Mouse (Mus musculus): ENCODE results near the gene Bag6. TPM values are rescaled to one million over a fixed set of nuclear protein-coding genes. Genes with fewer than 3 reads are reported as not detected.
A peak's percentile ranks its signal among the peaks of the same experiment; 100 is the strongest.

The Bag6 gene
- total and polyA plus RNA-seq, 3 experiments = 26.0 to 152 (median 73.0) TPM

DNA sequence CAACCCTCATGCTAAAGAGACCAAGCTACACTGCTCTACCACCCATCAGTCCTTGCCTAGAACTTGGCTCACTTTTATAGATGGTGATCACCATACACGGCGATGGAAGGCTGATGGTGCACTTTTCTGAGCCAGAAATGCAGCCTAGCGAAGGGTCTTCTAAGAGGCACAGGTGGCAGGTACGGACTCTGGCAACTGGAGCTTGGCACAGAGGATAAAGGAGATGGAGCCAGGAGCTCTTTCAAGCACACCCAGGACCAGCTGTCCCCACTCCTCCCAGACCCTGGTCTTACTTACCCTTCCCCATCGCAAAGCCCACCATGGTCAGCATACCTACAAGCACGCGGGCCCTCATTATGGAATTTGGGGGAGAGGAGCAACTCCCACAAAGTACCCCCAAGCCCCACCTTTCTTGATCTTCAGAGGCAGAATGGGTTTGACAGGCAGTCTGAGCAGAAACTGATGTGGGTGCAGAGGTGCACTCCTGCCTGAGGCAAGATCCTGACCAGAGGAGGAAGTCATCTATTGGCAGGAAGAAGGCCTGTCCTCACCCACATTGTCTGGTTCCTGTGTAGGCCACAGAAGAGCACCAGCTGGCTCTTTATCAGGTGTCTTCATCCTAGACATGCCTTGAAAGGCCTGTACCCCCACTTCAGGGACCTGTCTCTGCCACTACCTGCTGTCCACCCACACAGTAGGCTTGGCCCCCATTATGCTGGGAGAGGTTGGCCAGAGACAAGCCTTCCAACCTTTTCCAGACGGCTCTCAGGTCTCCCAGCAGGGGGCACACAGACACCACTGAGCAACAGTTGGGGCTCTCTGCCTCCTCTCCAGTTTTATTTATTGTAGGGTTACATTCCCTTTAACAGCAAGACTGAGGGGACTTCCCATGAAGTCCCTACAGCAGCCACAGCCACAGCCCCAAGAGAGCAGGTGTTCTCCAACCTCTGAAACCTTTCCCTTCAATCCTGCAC is 19.6 kb upstream of the Bag6 start, which contains the start of gene Ly6g5b:
Gene Ly6g5b, minus strand, starts transcription at position 383 of the 974 bp plus-strand sequence.
- peak; percentile 58 for DNase-seq (ENCODE audit: extremely low read depth)
- H3K36me3 ChIP-seq (replicated peaks in 1 of 2; ENCODE audit: control insufficient read depth in 1 of 2, insufficient read depth in 1 of 2, low read length in 1 of 2) = peaks cover 44 to 59% of the 10 kb centered on the region in 2 experiments
- H3K9me3 ChIP-seq (replicated peaks; ENCODE audit: low read length) = no peaks in the 10 kb centered on the region
- H3K4me2 ChIP-seq (ENCODE audit: insufficient read depth, low read depth, poor library complexity, severe bottlenecking) = no peak within 1 kb of the TSS
- TF ChIP-seq CTCF (conservative IDR thresholded peaks at IDR 0.05 in 1 of 2, IDR thresholded peaks at IDR 0.05 in 1 of 2; ENCODE audit: low read depth in 2 of 2, low read length in 2 of 2) = peak; percentile 22 to 66; a peak in 2 of 4 replicates
- TF ChIP-seq RAD21 (IDR thresholded peaks at IDR 0.05; ENCODE audit: low read depth, low read length) = peak; percentile 63
- peak; percentile 51 for TF ChIP-seq SMC3 (IDR thresholded peaks at IDR 0.05; ENCODE audit: low read depth, low read length)
- no peak for TF ChIP-seq POLR2A (IDR thresholded peaks at IDR 0.05; ENCODE audit: low read depth, low read length)
- in situ Hi-C loops (cut with MboI; ENCODE audit: low pct_ligation_motif_present, low pct_unique_long_range_greater_than_20kb, low sequenced_read_pairs) = loop anchor here (5.0 to 10.0 kb wide), 2 partner anchors 91 to 117 kb away; partner anchors contain the start of genes Atp6v1g2 and Sapcd1
- H3K79me2 ChIP-seq (replicated peaks; ENCODE audit: control insufficient read depth, extremely low read depth, insufficient read depth, poor library complexity, severe bottlenecking) = peaks cover 11% of the 10 kb centered on the region
- no peak within 1 kb of the TSS for H3K27ac ChIP-seq (ENCODE audit: insufficient read depth, low read depth)
- H3K4me1 ChIP-seq (ENCODE audit: control insufficient read depth in 1 of 2, insufficient read depth in 2 of 2) = peaks cover 0 to 24% of the 10 kb centered on the region in 2 experiments; a peak in 2 of 4 replicates
- dilution Hi-C loops (cut with MboI; ENCODE audit: extremely low pct_ligation_motif_present, extremely low pct_unique_long_range_greater_than_20kb, low sequenced_read_pairs) = no loop called here
- H3K27me3 ChIP-seq (replicated peaks) = no peaks in the 10 kb centered on the region
- H3K4me3 ChIP-seq (replicated peaks in 1 of 3; ENCODE audit: low read depth in 2 of 3, low read length in 2 of 3, poor library complexity in 1 of 3) = no peak within 1 kb of the TSS
- H3K9ac ChIP-seq (ENCODE audit: insufficient read depth, low read depth) = no peak within 1 kb of the TSS

DNA sequence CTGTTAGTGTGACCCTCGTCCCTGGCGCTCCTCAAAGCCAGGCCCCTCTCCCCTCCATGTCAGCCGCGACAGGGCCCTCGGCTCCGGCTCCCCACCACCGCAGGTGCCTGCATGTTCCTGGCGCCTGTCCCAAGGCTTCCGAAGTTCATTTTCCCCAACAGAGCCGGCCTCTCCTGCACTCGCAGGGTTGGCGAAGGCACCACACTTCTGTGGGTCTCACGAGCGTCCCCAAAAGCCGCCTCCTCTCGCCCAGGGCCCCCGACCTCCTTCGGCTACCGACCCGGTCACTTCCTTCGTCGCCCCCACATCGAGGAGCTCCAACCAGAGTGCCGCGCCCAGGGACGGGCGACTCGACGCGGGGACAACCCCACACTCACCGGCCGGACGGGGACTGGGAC is 14.2 kb upstream of the Bag6 start:
- peak overlapping the region; percentile 95 for H3K9ac ChIP-seq (ENCODE audit: insufficient read depth, low read depth)
- dilution Hi-C loops (cut with MboI; ENCODE audit: extremely low pct_ligation_motif_present, extremely low pct_unique_long_range_greater_than_20kb, low sequenced_read_pairs) = no loop called here
- peak overlapping the region; percentile 81 to 98 (median 85) for H3K4me3 ChIP-seq (replicated peaks in 1 of 3; ENCODE audit: low read depth in 2 of 3, low read length in 2 of 3, poor library complexity in 1 of 3)
- no peaks in the 10 kb centered on the region for H3K9me3 ChIP-seq (replicated peaks; ENCODE audit: low read length)
- peak overlapping the region; percentile 78 for H3K4me2 ChIP-seq (ENCODE audit: insufficient read depth, low read depth, poor library complexity, severe bottlenecking)
- TF ChIP-seq NRF1 (IDR thresholded peaks at IDR 0.05; ENCODE audit: low read depth, low read length) (no peak), MXI1 (IDR thresholded peaks at IDR 0.05; ENCODE audit: low read depth, low read length) (peak; percentile 41; the same call in 1 of the 2 replicates)
- H3K79me2 ChIP-seq (replicated peaks; ENCODE audit: control insufficient read depth, extremely low read depth, insufficient read depth, poor library complexity, severe bottlenecking) = peaks cover 38% of the 10 kb centered on the region
- no peak for DNase-seq (ENCODE audit: extremely low read depth)
- H3K4me1 ChIP-seq (ENCODE audit: control insufficient read depth in 1 of 2, insufficient read depth in 2 of 2) = peaks cover 0 to 50% of the 10 kb centered on the region in 2 experiments; a peak in 2 of 4 replicates
- no peaks in the 10 kb centered on the region for H3K27me3 ChIP-seq (replicated peaks)
- no peak overlapping the region for H3K27ac ChIP-seq (ENCODE audit: insufficient read depth, low read depth)
- in situ Hi-C loops (cut with MboI; ENCODE audit: low pct_ligation_motif_present, low pct_unique_long_range_greater_than_20kb, low sequenced_read_pairs) = no loop called here
- peaks cover 42 to 56% of the 10 kb centered on the region in 2 experiments for H3K36me3 ChIP-seq (replicated peaks in 1 of 2; ENCODE audit: control insufficient read depth in 1 of 2, insufficient read depth in 1 of 2, low read length in 1 of 2)

DNA sequence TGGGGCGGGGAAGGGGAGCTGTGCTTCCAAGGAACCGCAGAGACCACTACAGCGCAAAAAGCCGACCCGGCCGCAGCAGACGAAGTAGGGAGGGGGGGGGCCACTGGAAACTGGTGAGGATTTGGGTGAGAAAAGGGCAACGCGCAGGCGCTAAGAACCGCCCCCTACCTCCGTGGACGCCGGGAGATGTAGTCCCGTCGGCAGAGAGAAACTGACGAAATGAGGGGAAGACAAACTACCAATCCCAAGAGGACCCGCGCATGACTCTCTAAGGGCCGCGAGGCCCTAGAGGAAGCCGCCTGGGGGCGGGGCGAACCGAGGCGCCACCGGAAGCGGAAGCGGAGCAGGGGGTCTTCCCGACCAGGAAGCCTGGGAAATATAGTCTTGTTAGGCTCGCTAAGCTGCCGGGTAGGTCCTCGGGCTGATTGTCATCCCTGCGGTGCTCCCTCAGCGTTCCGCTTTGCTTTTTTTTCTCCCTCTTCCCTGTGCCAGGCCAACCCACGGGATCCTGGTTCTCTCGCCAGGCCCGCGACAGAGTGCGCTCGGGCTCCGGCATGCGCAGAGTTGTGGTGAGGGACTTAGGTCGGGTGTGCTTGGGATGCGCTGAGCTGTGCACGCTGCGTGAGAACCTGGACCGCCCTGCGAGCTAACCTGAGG is 13.7 kb upstream of the Bag6 start, which contains the start of gene Gpank1:
Gene Gpank1, plus strand, starts transcription at position 313 of the 657 bp plus-strand sequence.
- peaks cover 37 to 51% of the 10 kb centered on the region in 2 experiments for H3K36me3 ChIP-seq (replicated peaks in 1 of 2; ENCODE audit: control insufficient read depth in 1 of 2, insufficient read depth in 1 of 2, low read length in 1 of 2)
- H3K4me3 ChIP-seq (replicated peaks in 1 of 3; ENCODE audit: low read depth in 2 of 3, low read length in 2 of 3, poor library complexity in 1 of 3) = peak within 1 kb of the TSS; percentile 95 to 99 (median 98)
- peak; percentile 99 for DNase-seq (ENCODE audit: extremely low read depth)
- peaks cover 0 to 45% of the 10 kb centered on the region in 2 experiments; a peak in 2 of 4 replicates for H3K4me1 ChIP-seq (ENCODE audit: control insufficient read depth in 1 of 2, insufficient read depth in 2 of 2)
- in situ Hi-C loops (cut with MboI; ENCODE audit: low pct_ligation_motif_present, low pct_unique_long_range_greater_than_20kb, low sequenced_read_pairs) = no loop called here
- H3K4me2 ChIP-seq (ENCODE audit: insufficient read depth, low read depth, poor library complexity, severe bottlenecking) = peak within 1 kb of the TSS; percentile 78
- H3K79me2 ChIP-seq (replicated peaks; ENCODE audit: control insufficient read depth, extremely low read depth, insufficient read depth, poor library complexity, severe bottlenecking) = peaks cover 38% of the 10 kb centered on the region
- no peaks in the 10 kb centered on the region for H3K27me3 ChIP-seq (replicated peaks)
- dilution Hi-C loops (cut with MboI; ENCODE audit: extremely low pct_ligation_motif_present, extremely low pct_unique_long_range_greater_than_20kb, low sequenced_read_pairs) = no loop called here
- H3K27ac ChIP-seq (ENCODE audit: insufficient read depth, low read depth) = peak within 1 kb of the TSS; percentile 83
- H3K9ac ChIP-seq (ENCODE audit: insufficient read depth, low read depth) = peak within 1 kb of the TSS; percentile 95
- no peaks in the 10 kb centered on the region for H3K9me3 ChIP-seq (replicated peaks; ENCODE audit: low read length)
- TF ChIP-seq BHLHE40 (IDR thresholded peaks at IDR 0.05; ENCODE audit: low read depth, low read length) (0 out of 2 replicates have a peak, but pooled peaks have one; percentile 26), MAFK (IDR thresholded peaks at IDR 0.05; ENCODE audit: insufficient replicate concordance, low read length) (no peak), MXI1 (IDR thresholded peaks at IDR 0.05; ENCODE audit: low read depth, low read length) (0 out of 2 replicates have a peak, but pooled peaks have one; percentile 9), JUND (conservative IDR thresholded peaks at IDR 0.05; ENCODE audit: low read depth, low read length) (no peak), KAT2A (IDR thresholded peaks at IDR 0.05; ENCODE audit: insufficient replicate concordance, low read length) (peak; percentile 97), NELFE (IDR thresholded peaks at IDR 0.05; ENCODE audit: low read depth, low read length) (peak; percentile 77), RAD21 (IDR thresholded peaks at IDR 0.05; ENCODE audit: low read depth, low read length) (no peak), MAZ (IDR thresholded peaks at IDR 0.05; ENCODE audit: low read depth, low read length) (peak; percentile 88), SMC3 (IDR thresholded peaks at IDR 0.05; ENCODE audit: low read depth, low read length) (no peak), JUN (IDR thresholded peaks at IDR 0.05; ENCODE audit: insufficient read depth, low read depth, low read length) (no peak), ZKSCAN1 (IDR thresholded peaks at IDR 0.05; ENCODE audit: borderline replicate concordance, low read depth, low read length) (no peak), MEF2A (IDR thresholded peaks at IDR 0.05; ENCODE audit: borderline replicate concordance, low read depth, low read length) (peak; percentile 45; the same call in 1 of the 2 replicates), CHD1 (IDR thresholded peaks at IDR 0.05; ENCODE audit: low read depth, low read length) (no peak), SIN3A (IDR thresholded peaks at IDR 0.05; ENCODE audit: low read length) (peak; percentile 93), HCFC1 (IDR thresholded peaks at IDR 0.05; ENCODE audit: low read depth, low read length) (peak; percentile 97), MAX (IDR thresholded peaks at IDR 0.05; ENCODE audit: low read length) (0 out of 2 replicates have a peak, but pooled peaks have one; percentile 47), ETS1 (conservative IDR thresholded peaks at IDR 0.05; ENCODE audit: low read depth, low read length) (no peak)
